Mouse (Mus musculus): Measurements from ENCODE around the gene Tpsg1. TPM values are rescaled to one million over a fixed set of nuclear protein-coding genes. Genes with fewer than 3 reads are reported as not detected.

Gene Tpsg1
- polyA plus RNA-seq, 1 experiment from 2014 or later: 2.2 TPM

Other genes with a start within 250 kb of the Tpsg1 start
- gene Ptx4, start 248.5 kb upstream of the Tpsg1 start, polyA plus RNA-seq (2015; fragmentation: Nextera tagmentation; extraction: Ambion mirVana): 0.83 and 1.2 TPM in 2 replicates
- 26.0 and 27.8 TPM in 2 replicates for gene Clcn7, start 235.9 kb upstream of the Tpsg1 start, polyA plus RNA-seq (2015; fragmentation: Nextera tagmentation; extraction: Ambion mirVana)
- gene Ccdc154, start 206.8 kb upstream of the Tpsg1 start, polyA plus RNA-seq (2015; fragmentation: Nextera tagmentation; extraction: Ambion mirVana): not detected in 2 replicates
- gene Gm38655, start 193.8 kb upstream of the Tpsg1 start, polyA plus RNA-seq (2015; fragmentation: Nextera tagmentation; extraction: Ambion mirVana): 0.31 TPM in 1 of 2 replicates, not detected in the other
- gene BC003965, start 184.7 kb upstream of the Tpsg1 start, polyA plus RNA-seq (2015; fragmentation: Nextera tagmentation; extraction: Ambion mirVana): 34.9 and 35.5 TPM in 2 replicates
- 9.7 and 11.8 TPM in 2 replicates for gene Unkl, start 180.9 kb upstream of the Tpsg1 start, polyA plus RNA-seq (2015; fragmentation: Nextera tagmentation; extraction: Ambion mirVana)
- 33.9 and 34.3 TPM in 2 replicates for gene Gnptg, start 129.1 kb upstream of the Tpsg1 start, polyA plus RNA-seq (2015; fragmentation: Nextera tagmentation; extraction: Ambion mirVana)
- gene Tsr3, start 129.1 kb upstream of the Tpsg1 start, polyA plus RNA-seq (2015; fragmentation: Nextera tagmentation; extraction: Ambion mirVana): 54.4 and 57.2 TPM in 2 replicates
- gene Baiap3, start 112.9 kb upstream of the Tpsg1 start, polyA plus RNA-seq (2015; fragmentation: Nextera tagmentation; extraction: Ambion mirVana): 1.8 and 2.2 TPM in 2 replicates
- gene Ube2i, start 94.7 kb upstream of the Tpsg1 start, polyA plus RNA-seq (2015; fragmentation: Nextera tagmentation; extraction: Ambion mirVana): 631 and 713 TPM in 2 replicates
- gene Prss34, start 70.9 kb upstream of the Tpsg1 start, polyA plus RNA-seq (2015; fragmentation: Nextera tagmentation; extraction: Ambion mirVana): 0.51 and 0.79 TPM in 2 replicates
- not detected in 2 replicates for gene Prss28, start 60.6 kb upstream of the Tpsg1 start, polyA plus RNA-seq (2015; fragmentation: Nextera tagmentation; extraction: Ambion mirVana)
- gene Prss29, start 50.6 kb upstream of the Tpsg1 start, polyA plus RNA-seq (2015; fragmentation: Nextera tagmentation; extraction: Ambion mirVana): not detected in 2 replicates
- gene Tpsab1, start 23.7 kb upstream of the Tpsg1 start, polyA plus RNA-seq (2015; fragmentation: Nextera tagmentation; extraction: Ambion mirVana): 0.21 and 0.23 TPM in 2 replicates
- 0.95 and 3.7 TPM in 2 replicates for gene Tpsb2, start 3.0 kb upstream of the Tpsg1 start, polyA plus RNA-seq (2015; fragmentation: Nextera tagmentation; extraction: Ambion mirVana)
- gene Cacna1h, start 64.5 kb downstream of the Tpsg1 start, polyA plus RNA-seq (2015; fragmentation: Nextera tagmentation; extraction: Ambion mirVana): 6.2 and 8.6 TPM in 2 replicates
- not detected in 2 replicates for gene Tekt4, start 85.3 kb downstream of the Tpsg1 start, polyA plus RNA-seq (2015; fragmentation: Nextera tagmentation; extraction: Ambion mirVana)
- 0.36 and 0.65 TPM in 2 replicates for gene Sstr5, start 128.0 kb downstream of the Tpsg1 start, polyA plus RNA-seq (2015; fragmentation: Nextera tagmentation; extraction: Ambion mirVana)
- gene Sox8, start 201.4 kb downstream of the Tpsg1 start, polyA plus RNA-seq (2015; fragmentation: Nextera tagmentation; extraction: Ambion mirVana): 9.1 and 11.1 TPM in 2 replicates
- gene Lmf1, start 209.8 kb downstream of the Tpsg1 start, polyA plus RNA-seq (2015; fragmentation: Nextera tagmentation; extraction: Ambion mirVana): 28.7 and 33.8 TPM in 2 replicates